Mouse (Mus musculus): Measurements from ENCODE around the gene Mettl23. TPM values are rescaled to one million over a fixed set of nuclear protein-coding genes. Genes with fewer than 3 reads are reported as not detected.
"Not testable (repeated sequence)": the region's sequence is repeated elsewhere in the genome, so short reads cannot be mapped to it uniquely, and the experiment has no call there.

Mettl23 gene
- total and polyA plus RNA-seq, 2 experiments from 2014 or later: 63.2 to 77.1 TPM

- DNase-seq (ENCODE audit: low spot score): no peak
- no peak overlapping the region for H3K4me2 ChIP-seq (ENCODE audit: low read depth, low read length)
- H3K27me3 ChIP-seq (ENCODE audit: control insufficient read depth, insufficient read depth, low read length): no peaks in the 10 kb centered on the region
- WGBS: 85% methylated on average over 4 of the region's 4 CpGs
- H3K4me1 ChIP-seq (ENCODE audit: control insufficient read depth, insufficient read depth): peaks cover 11% of the 10 kb centered on the region
- ATAC-seq (ENCODE audit: insufficient read depth, low read depth): no peak
- no peak overlapping the region for H3K27ac ChIP-seq (ENCODE audit: low read depth)
- H3K4me3 ChIP-seq (ENCODE audit: low read depth, low read length): no peak overlapping the region
- no peak overlapping the region for H3K9ac ChIP-seq (replicated peaks; ENCODE audit: low read depth, low read length)
- H3K9me3 ChIP-seq (replicated peaks; ENCODE audit: control insufficient read depth, low read length): no peaks in the 10 kb centered on the region
- no peak for TF ChIP-seq EP300 (IDR thresholded peaks at IDR 0.05; ENCODE audit: low read depth)
- TF ChIP-seq CTCF (IDR thresholded peaks at IDR 0.05; ENCODE audit: low read depth): no peak
- H3K36me3 ChIP-seq (replicated peaks; ENCODE audit: control insufficient read depth, insufficient read depth, low read length): peaks cover 48% of the 10 kb centered on the region
Observed at GRCm38 (mm10) chr11:116846593-116847181, 3.6 kb downstream of the Mettl23 start.

- Histone ChIP-seq H3K27ac (ENCODE audit: low read depth) (no peak overlapping the region), H3K9ac (replicated peaks; ENCODE audit: low read depth, low read length) (0 out of 2 replicates have a peak overlapping the region, but pooled peaks have one; percentile 19), H3K4me1 (ENCODE audit: control insufficient read depth, insufficient read depth) (peaks cover 9% of the 10 kb centered on the region), H3K36me3 (replicated peaks; ENCODE audit: control insufficient read depth, insufficient read depth, low read length) (peaks cover 50% of the 10 kb centered on the region), H3K27me3 (ENCODE audit: control insufficient read depth, insufficient read depth, low read length) (no peaks in the 10 kb centered on the region), H3K4me3 (ENCODE audit: low read depth, low read length) (no peak overlapping the region), H3K9me3 (replicated peaks; ENCODE audit: control insufficient read depth, low read length) (no peaks in the 10 kb centered on the region), H3K4me2 (ENCODE audit: low read depth, low read length) (no peak overlapping the region)
- no peak for DNase-seq (ENCODE audit: low spot score)
- 90% methylated on average over 3 of the region's 3 CpGs for WGBS
- no peak for ATAC-seq (ENCODE audit: insufficient read depth, low read depth)
- no peak for TF ChIP-seq CTCF (IDR thresholded peaks at IDR 0.05; ENCODE audit: low read depth)
Observed at GRCm38 (mm10) chr11:116847187-116848085, 4.4 kb downstream of the Mettl23 start.

GRCm38 (mm10) chr11:116848086-116848876, 5.2 kb downstream of the Mettl23 start:
- no peak for TF ChIP-seq EP300 (IDR thresholded peaks at IDR 0.05; ENCODE audit: low read depth)
- no peak for TF ChIP-seq CTCF (IDR thresholded peaks at IDR 0.05; ENCODE audit: low read depth)
- Histone ChIP-seq H3K9me3 (replicated peaks; ENCODE audit: control insufficient read depth, low read length) (no peaks in the 10 kb centered on the region), H3K4me2 (ENCODE audit: low read depth, low read length) (no peak overlapping the region), H3K36me3 (replicated peaks; ENCODE audit: control insufficient read depth, insufficient read depth, low read length) (peaks cover 50% of the 10 kb centered on the region), H3K4me3 (ENCODE audit: low read depth, low read length) (no peak overlapping the region), H3K4me1 (ENCODE audit: control insufficient read depth, insufficient read depth) (peaks cover 9% of the 10 kb centered on the region), H3K27me3 (ENCODE audit: control insufficient read depth, insufficient read depth, low read length) (no peaks in the 10 kb centered on the region), H3K9ac (replicated peaks; ENCODE audit: low read depth, low read length) (no peak overlapping the region), H3K27ac (ENCODE audit: low read depth) (0 out of 2 replicates have a peak overlapping the region, but pooled peaks have one; percentile 3)
- no peak for ATAC-seq (ENCODE audit: insufficient read depth, low read depth)
- 79% methylated on average over 5 of the region's 5 CpGs for WGBS
- DNase-seq (ENCODE audit: low spot score): no peak

- peaks cover 50% of the 10 kb centered on the region for H3K36me3 ChIP-seq (replicated peaks; ENCODE audit: control insufficient read depth, insufficient read depth, low read length)
- WGBS: 59% methylated on average over 2 of the region's 2 CpGs
Observed at GRCm38 (mm10) chr11:116848877-116849178, 5.8 kb downstream of the Mettl23 start.

GRCm38 (mm10) chr11:116849587-116849986, 6.5 kb downstream of the Mettl23 start:
- no peaks in the 10 kb centered on the region for H3K9me3 ChIP-seq (replicated peaks; ENCODE audit: control insufficient read depth, low read length)
- ATAC-seq (ENCODE audit: insufficient read depth, low read depth): no peak
- H3K4me3 ChIP-seq (ENCODE audit: low read depth, low read length): no peak overlapping the region
- no peak for DNase-seq (ENCODE audit: low spot score)
- H3K27ac ChIP-seq (ENCODE audit: low read depth): no peak overlapping the region
- peaks cover 50% of the 10 kb centered on the region for H3K36me3 ChIP-seq (replicated peaks; ENCODE audit: control insufficient read depth, insufficient read depth, low read length)
- H3K4me2 ChIP-seq (ENCODE audit: low read depth, low read length): no peak overlapping the region
- H3K4me1 ChIP-seq (ENCODE audit: control insufficient read depth, insufficient read depth): peaks cover 8% of the 10 kb centered on the region; the same call in 1 of the 2 replicates
- no peak overlapping the region for H3K9ac ChIP-seq (replicated peaks; ENCODE audit: low read depth, low read length)
- TF ChIP-seq EP300 (IDR thresholded peaks at IDR 0.05; ENCODE audit: low read depth) (no peak), CTCF (IDR thresholded peaks at IDR 0.05; ENCODE audit: low read depth) (no peak)
- H3K27me3 ChIP-seq (ENCODE audit: control insufficient read depth, insufficient read depth, low read length): no peaks in the 10 kb centered on the region

More at GRCm38 (mm10) chr11:116848877-116849178, 5.8 kb downstream of the Mettl23 start:
- H3K4me2 ChIP-seq (ENCODE audit: low read depth, low read length); H3K4me1 ChIP-seq (ENCODE audit: control insufficient read depth, insufficient read depth); H3K9me3 ChIP-seq (replicated peaks; ENCODE audit: control insufficient read depth, low read length); H3K9ac ChIP-seq (replicated peaks; ENCODE audit: low read depth, low read length); H3K27ac ChIP-seq (ENCODE audit: low read depth); ATAC-seq (ENCODE audit: insufficient read depth, low read depth); DNase-seq (ENCODE audit: low spot score); H3K4me3 ChIP-seq (ENCODE audit: low read depth, low read length); H3K27me3 ChIP-seq (ENCODE audit: control insufficient read depth, insufficient read depth, low read length): not testable (repeated sequence)

All from heart, postnatal 0 days (tissue).